Mouse (Mus musculus) CH12F3 (cell line): ENCODE data around the gene Rnf150.

Experiments
- in situ Hi-C: fragments of 300-500 bp; cut with MboI; formaldehyde crosslinking; loops from 2 replicates; pipeline ENCODE4 v1.14.3; 2020; ENCODE audit warnings: low sequenced_read_pairs

Rnf150 gene

GRCm38 (mm10) chr8:83009481-83009880, 146.3 kb downstream of the Rnf150 start:
- in situ Hi-C loops: no loop called here

GRCm38 (mm10) chr8:83011286-83011685, 148.1 kb downstream of the Rnf150 start:
- in situ Hi-C loops: no loop called here

GRCm38 (mm10) chr8:83011758-83012157, 148.6 kb downstream of the Rnf150 start:
- in situ Hi-C loops: no loop called here

GRCm38 (mm10) chr8:83028211-83028610, 165.1 kb downstream of the Rnf150 start:
- in situ Hi-C loops: no loop called here

- in situ Hi-C loops: no loop called here
These were observed 169.6 kb downstream of the Rnf150 start for GRCm38 (mm10) chr8:83032800-83033199.

GRCm38 (mm10) chr8:83035141-83035540, 172.0 kb downstream of the Rnf150 start:
- in situ Hi-C loops: no loop called here

GRCm38 (mm10) chr8:83036521-83037166, 173.5 kb downstream of the Rnf150 start:
- in situ Hi-C loops: no loop called here

- in situ Hi-C loops: no loop called here
These were observed 174.2 kb downstream of the Rnf150 start for GRCm38 (mm10) chr8:83037321-83037720.

- in situ Hi-C loops: no loop called here
These were observed 175.4 kb downstream of the Rnf150 start for GRCm38 (mm10) chr8:83038575-83038974.

- in situ Hi-C loops: no loop called here
These were observed 178.3 kb downstream of the Rnf150 start for GRCm38 (mm10) chr8:83041440-83041839.

GRCm38 (mm10) chr8:83046912-83047311, 183.8 kb downstream of the Rnf150 start:
- in situ Hi-C loops: no loop called here

GRCm38 (mm10) chr8:83048527-83048926, 185.4 kb downstream of the Rnf150 start:
- in situ Hi-C loops: no loop called here

GRCm38 (mm10) chr8:83049171-83049601, 186.0 kb downstream of the Rnf150 start:
- in situ Hi-C loops: no loop called here

GRCm38 (mm10) chr8:83049616-83050015, 186.5 kb downstream of the Rnf150 start:
- in situ Hi-C loops: no loop called here

GRCm38 (mm10) chr8:83052896-83053295, 189.7 kb downstream of the Rnf150 start:
- in situ Hi-C loops: no loop called here

- in situ Hi-C loops: no loop called here
These were observed 191.6 kb downstream of the Rnf150 start for GRCm38 (mm10) chr8:83054801-83055200.

GRCm38 (mm10) chr8:83058951-83059350, 195.8 kb downstream of the Rnf150 start:
- in situ Hi-C loops: no loop called here

- in situ Hi-C loops: no loop called here
These were observed 196.9 kb downstream of the Rnf150 start for GRCm38 (mm10) chr8:83060076-83060475.

- in situ Hi-C loops: no loop called here
These were observed 198.1 kb downstream of the Rnf150 start for GRCm38 (mm10) chr8:83061257-83061656.

GRCm38 (mm10) chr8:83061873-83062272, 198.7 kb downstream of the Rnf150 start:
- in situ Hi-C loops: no loop called here

GRCm38 (mm10) chr8:83062276-83062675, 199.1 kb downstream of the Rnf150 start:
- in situ Hi-C loops: no loop called here

GRCm38 (mm10) chr8:83064096-83064495, 200.9 kb downstream of the Rnf150 start:
- in situ Hi-C loops: no loop called here

- in situ Hi-C loops: no loop called here
These were observed 202.9 kb downstream of the Rnf150 start for GRCm38 (mm10) chr8:83066076-83066475.
